Mouse (Mus musculus) bone marrow macrophage, adult 2 months (primary cell): ENCODE data around the gene Thap8. TPM values are rescaled to one million over a fixed set of nuclear protein-coding genes. Genes with fewer than 3 reads are reported as not detected.

ENCODE experiments used
- H3K27ac ChIP-seq: 2 replicates; pipeline ENCODE4 v1.5.1; 2012; ENCODE audit warnings: low read depth, low read length; ENCODE audit not compliant: insufficient read depth
- H3K4me1 ChIP-seq: 2 replicates; pipeline ENCODE4 v1.6.1; 2012; ENCODE audit warnings: low read length; ENCODE audit not compliant: control insufficient read depth, insufficient read depth
- H3K4me3 ChIP-seq: 2 replicates; pipeline ENCODE4 v1.5.1; 2012; ENCODE audit warnings: mild to moderate bottlenecking, low read length, moderate library complexity; ENCODE audit not compliant: insufficient read depth
- CTCF ChIP-seq: IDR thresholded peaks from 2 replicates; pipeline ENCODE4 v1.5.1; 2012; ENCODE audit warnings: low read depth, mild to moderate bottlenecking, low read length, moderate library complexity
- POLR2A ChIP-seq: IDR thresholded peaks from 2 replicates; pipeline ENCODE4 v1.6.1; 2012; ENCODE audit warnings: mild to moderate bottlenecking, low read depth, low read length, borderline replicate concordance
- polyA plus RNA-seq: library from polyadenylated mRNA; stranded (reverse); fragments of >200 nt; gene quantifications from 2 replicates; pipeline ENCODE4 v1.2.4, GENCODE M21; 2012; ENCODE audit not compliant: missing spikeins, insufficient read depth, insufficient read length

Gene Thap8
- polyA plus RNA-seq, 1 experiment = 0.55 TPM

- TF ChIP-seq POLR2A = no peak
- no peak for TF ChIP-seq CTCF
- no peak overlapping the region for H3K4me3 ChIP-seq
- H3K4me1 ChIP-seq = peaks cover 11% of the 10 kb centered on the region
- H3K27ac ChIP-seq = no peak overlapping the region
Measured at GRCm38 (mm10) chr7:30251956-30252954, 27.6 kb upstream of the Thap8 start.

GRCm38 (mm10) chr7:30265041-30265440 is 14.9 kb upstream of the Thap8 start:
- no peak for TF ChIP-seq CTCF
- TF ChIP-seq POLR2A = no peak
- H3K4me3 ChIP-seq = no peak overlapping the region
- peaks cover 9% of the 10 kb centered on the region for H3K4me1 ChIP-seq
- peak overlapping the region; percentile 32 for H3K27ac ChIP-seq

GRCm38 (mm10) chr7:30265531-30265930 is 14.4 kb upstream of the Thap8 start:
- peaks cover 11% of the 10 kb centered on the region for H3K4me1 ChIP-seq
- TF ChIP-seq POLR2A (no peak), CTCF (no peak)
- H3K4me3 ChIP-seq = no peak overlapping the region
- H3K27ac ChIP-seq = peak overlapping the region; percentile 32

- H3K4me3 ChIP-seq = no peak overlapping the region
- TF ChIP-seq CTCF = no peak
- H3K4me1 ChIP-seq = peaks cover 11% of the 10 kb centered on the region
- no peak overlapping the region for H3K27ac ChIP-seq
Measured at GRCm38 (mm10) chr7:30265935-30266334, 14.0 kb upstream of the Thap8 start.

GRCm38 (mm10) chr7:30266780-30267179 is 13.1 kb upstream of the Thap8 start:
- peaks cover 11% of the 10 kb centered on the region for H3K4me1 ChIP-seq
- H3K27ac ChIP-seq = no peak overlapping the region
- H3K4me3 ChIP-seq = no peak overlapping the region
- TF ChIP-seq POLR2A = no peak
- TF ChIP-seq CTCF = no peak

- H3K4me3 ChIP-seq = no peak overlapping the region
- peaks cover 11% of the 10 kb centered on the region for H3K4me1 ChIP-seq
- no peak overlapping the region for H3K27ac ChIP-seq
- TF ChIP-seq CTCF = no peak
- TF ChIP-seq POLR2A = no peak
Measured at GRCm38 (mm10) chr7:30269641-30270040, 10.3 kb upstream of the Thap8 start.

- Histone ChIP-seq H3K4me3 (no peak overlapping the region), H3K27ac (no peak overlapping the region), H3K4me1 (peaks cover 15% of the 10 kb centered on the region)
- TF ChIP-seq CTCF = no peak
- no peak for TF ChIP-seq POLR2A
Measured at GRCm38 (mm10) chr7:30274383-30274782, 5.5 kb upstream of the Thap8 start.

- TF ChIP-seq CTCF (no peak), POLR2A (no peak)
- peak overlapping the region; percentile 89; the same call in 1 of the 2 replicates for H3K4me3 ChIP-seq
- peaks cover 26% of the 10 kb centered on the region for H3K4me1 ChIP-seq
- peak overlapping the region; percentile 86 for H3K27ac ChIP-seq
Measured at GRCm38 (mm10) chr7:30278911-30279310, 983 bp upstream of the Thap8 start.

GRCm38 (mm10) chr7:30279536-30279935 is 358 bp upstream of the Thap8 start:
- TF ChIP-seq CTCF (no peak), POLR2A (no peak)

GRCm38 (mm10) chr7:30280670-30281138 is 810 bp downstream of the Thap8 start:
- TF ChIP-seq CTCF = no peak
- 0 out of 2 replicates have a peak, but pooled peaks have one; percentile 27 for TF ChIP-seq POLR2A
- Histone ChIP-seq H3K4me3 (peak overlapping the region; percentile 89), H3K27ac (peak overlapping the region; percentile 94), H3K4me1 (peaks cover 33% of the 10 kb centered on the region)

More at GRCm38 (mm10) chr7:30279536-30279935, 358 bp upstream of the Thap8 start:
- H3K4me1 ChIP-seq = peaks cover 26% of the 10 kb centered on the region
- peak overlapping the region; percentile 86 for H3K27ac ChIP-seq
- peak overlapping the region; percentile 89 for H3K4me3 ChIP-seq
